Mouse (Mus musculus) heart, postnatal 0 days (tissue): ENCODE measurements around the gene Amelx. TPM values are rescaled to one million over a fixed set of nuclear protein-coding genes. Genes with fewer than 3 reads are reported as not detected.

Experiments used
- ATAC-seq: fragments of 200-750 bp; cut with Nextera tagmentation; 2 replicates; pipeline ENCODE4 v1.8.0; 2017; ENCODE audit warnings: low read depth, moderate number of reproducible peaks, moderate library complexity; ENCODE audit not compliant: insufficient read depth
- DNase-seq: peaks from one replicate; pipeline ENCODE4 v3.0.0-alpha.2; 2016; ENCODE audit warnings: low spot score
- H3K27ac ChIP-seq: fragments of 300-500 bp; sonication (generic); 2 replicates; pipeline ENCODE4 v1.5.1; 2014; ENCODE audit warnings: low read depth, mild to moderate bottlenecking
- H3K27me3 ChIP-seq: fragments of 300-500 bp; sonication (generic); 2 replicates; pipeline ENCODE4 v1.6.1; 2014; ENCODE audit warnings: low read length, mixed read lengths; ENCODE audit not compliant: control insufficient read depth, insufficient read depth
- H3K36me3 ChIP-seq: fragments of 300-500 bp; sonication (generic); replicated peaks from 2 replicates; pipeline ENCODE4 v1.6.1; 2014; ENCODE audit warnings: low read length, mixed read lengths; ENCODE audit not compliant: control insufficient read depth, insufficient read depth
- H3K4me1 ChIP-seq: fragments of 300-500 bp; sonication (generic); 2 replicates; pipeline ENCODE4 v1.6.1; 2014; ENCODE audit warnings: antibody characterized with exemption; ENCODE audit not compliant: control insufficient read depth, insufficient read depth
- H3K4me2 ChIP-seq: fragments of 300-500 bp; sonication (generic); 2 replicates; pipeline ENCODE4 v1.6.1; 2014; ENCODE audit warnings: low read depth, mild to moderate bottlenecking, low read length, moderate library complexity
- H3K4me3 ChIP-seq: fragments of 300-500 bp; sonication (generic); 2 replicates; pipeline ENCODE4 v1.5.1; 2014; ENCODE audit warnings: low read depth, low read length
- H3K9ac ChIP-seq: fragments of 300-500 bp; sonication (generic); replicated peaks from 2 replicates; pipeline ENCODE4 v1.6.1; 2014; ENCODE audit warnings: low read depth, low read length, mixed read lengths
- H3K9me3 ChIP-seq: fragments of 300-500 bp; sonication (generic); replicated peaks from 2 replicates; pipeline ENCODE4 v1.6.1; 2016; ENCODE audit warnings: low read length; ENCODE audit not compliant: control insufficient read depth
- CTCF ChIP-seq: IDR thresholded peaks from 2 replicates; pipeline ENCODE4 v1.5.1; 2016; ENCODE audit warnings: antibody characterized with exemption, control low read depth, low read depth
- EP300 ChIP-seq: IDR thresholded peaks from 2 replicates; pipeline ENCODE4 v1.6.1; 2016; ENCODE audit warnings: antibody characterized with exemption, low read depth
- WGBS: fragments of 180-500 bp; shearing (Covaris S2); extraction: QIAGEN DNeasy Blood & Tissue Kit; methylation state at CpG from one replicate; pipeline ENCODE4 v1.1.7; 2014; 5-methylcytosine and 5-hydroxymethylcytosine counted together
- polyA plus RNA-seq: library from polyadenylated mRNA; unstranded; fragments of >200 nt; fragmentation: Nextera tagmentation; extraction: Ambion mirVana; gene quantifications from 2 replicates; pipeline ENCODE4 v1.2.1, GENCODE M21; 2015
- total RNA-seq: library from RNA; depleted of rRNA; stranded (reverse); fragments of >200 nt; gene quantifications from 2 replicates; pipeline ENCODE4 v1.2.3, GENCODE M21; 2014; ENCODE audit warnings: low replicate concordance; rRNA removed

The Amelx gene
- total and polyA plus RNA-seq, 2 experiments from 2014 or later, result not detected

GRCm38 (mm10) chrX:169170981-169171380, 16.0 kb downstream of the Amelx start:
- DNase-seq, result no peak
- no peaks in the 10 kb centered on the region for H3K9me3 ChIP-seq
- no peak for ATAC-seq

GRCm38 (mm10) chrX:169158385-169158784, 28.6 kb downstream of the Amelx start:
- Histone ChIP-seq H3K27me3 (no peaks in the 10 kb centered on the region), H3K9me3 (no peaks in the 10 kb centered on the region), H3K27ac (no peak overlapping the region), H3K9ac (no peak overlapping the region), H3K36me3 (no peaks in the 10 kb centered on the region), H3K4me1 (no peaks in the 10 kb centered on the region), H3K4me3 (no peak overlapping the region), H3K4me2 (no peak overlapping the region)
- no peak for DNase-seq
- WGBS, result 72% methylated on average over 6 of the region's 6 CpGs
- ATAC-seq, result no peak
- TF ChIP-seq CTCF (no peak), EP300 (no peak)

More at GRCm38 (mm10) chrX:169170981-169171380, 16.0 kb downstream of the Amelx start:
- Histone ChIP-seq H3K27me3 (no peaks in the 10 kb centered on the region), H3K27ac (no peak overlapping the region), H3K36me3 (no peaks in the 10 kb centered on the region), H3K4me2 (no peak overlapping the region), H3K9ac (no peak overlapping the region), H3K4me3 (no peak overlapping the region), H3K4me1 (no peaks in the 10 kb centered on the region)
- TF ChIP-seq CTCF, result no peak
- TF ChIP-seq EP300, result no peak
- 69% methylated on average over 2 of the region's 2 CpGs for WGBS

GRCm38 (mm10) chrX:169153805-169154204, 33.2 kb downstream of the Amelx start:
- H3K4me2 ChIP-seq, result no peak overlapping the region
- TF ChIP-seq CTCF (no peak), EP300 (no peak)
- no peak overlapping the region for H3K27ac ChIP-seq
- H3K9me3 ChIP-seq, result no peaks in the 10 kb centered on the region
- H3K9ac ChIP-seq, result no peak overlapping the region
- H3K4me3 ChIP-seq, result no peak overlapping the region
- H3K4me1 ChIP-seq, result no peaks in the 10 kb centered on the region
- H3K36me3 ChIP-seq, result no peaks in the 10 kb centered on the region
- ATAC-seq (no peak), DNase-seq (no peak)
- no peaks in the 10 kb centered on the region for H3K27me3 ChIP-seq

DNA sequence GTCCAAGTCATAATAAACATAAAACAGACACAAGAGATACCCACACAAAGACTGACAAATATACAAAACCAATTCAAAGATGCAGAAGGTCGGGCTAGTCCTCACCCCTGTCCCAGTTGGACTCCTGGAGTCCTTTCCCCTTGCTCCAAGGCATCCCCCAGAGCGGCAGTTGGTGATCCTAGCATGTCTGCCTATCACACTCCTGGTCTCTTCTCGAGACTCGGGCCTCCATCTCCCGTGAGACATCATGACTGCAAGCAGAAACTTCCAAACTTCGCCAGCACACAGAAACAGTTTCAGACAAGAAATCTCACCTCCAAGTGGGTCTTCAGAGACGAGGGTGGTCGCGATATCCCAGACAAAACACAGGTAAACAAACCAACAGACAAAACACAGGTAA, 46.5 kb downstream of the Amelx start:
- TF ChIP-seq EP300, result no peak
- no peak for TF ChIP-seq CTCF
- 85% methylated on average over 9 of the region's 9 CpGs for WGBS

DNA sequence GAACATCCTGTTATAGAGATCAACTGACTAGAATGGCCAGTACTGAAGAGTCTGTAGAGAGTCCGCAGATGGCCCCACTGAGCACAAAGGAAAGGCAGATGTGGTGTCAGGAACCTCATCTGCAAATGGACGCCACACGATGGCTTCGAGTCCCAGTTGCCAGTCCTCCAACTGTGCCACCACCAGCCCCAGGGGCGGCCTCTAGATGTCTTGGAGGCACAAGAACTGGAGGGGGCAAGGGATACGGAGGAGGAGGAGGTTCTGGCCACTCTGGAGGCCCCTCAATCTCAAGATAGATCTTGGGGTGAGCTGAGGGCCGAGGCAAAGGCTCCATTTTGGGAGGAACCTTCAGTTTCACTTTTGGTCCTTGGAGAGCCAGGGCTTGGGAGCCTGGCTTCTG, 47.2 kb downstream of the Amelx start:
- no peak overlapping the region for H3K4me3 ChIP-seq
- no peaks in the 10 kb centered on the region for H3K4me1 ChIP-seq
- ATAC-seq (no peak), DNase-seq (no peak)
- H3K9ac ChIP-seq, result no peak overlapping the region
- no peaks in the 10 kb centered on the region for H3K9me3 ChIP-seq
- H3K36me3 ChIP-seq, result no peaks in the 10 kb centered on the region
- TF ChIP-seq EP300 (no peak), CTCF (no peak)
- H3K4me2 ChIP-seq, result no peak overlapping the region
- no peaks in the 10 kb centered on the region for H3K27me3 ChIP-seq
- H3K27ac ChIP-seq, result no peak overlapping the region
- 85% methylated on average over 7 of the region's 7 CpGs for WGBS

More for the DNA sequence above, 46.5 kb downstream of the Amelx start:
- Histone ChIP-seq H3K36me3 (no peaks in the 10 kb centered on the region), H3K4me2 (no peak overlapping the region), H3K4me1 (no peaks in the 10 kb centered on the region), H3K9ac (no peak overlapping the region), H3K4me3 (no peak overlapping the region), H3K27me3 (no peaks in the 10 kb centered on the region), H3K27ac (no peak overlapping the region), H3K9me3 (no peaks in the 10 kb centered on the region)
- ATAC-seq (no peak), DNase-seq (no peak)

Other genes starting within 250 kb of the Amelx start
- gene Hccs, start 133.2 kb upstream of the Amelx start, total RNA-seq, result 55.8 and 58.2 TPM in 2 replicates
- gene Hccs, start 133.2 kb upstream of the Amelx start, polyA plus RNA-seq, result 73.1 and 75.2 TPM in 2 replicates